Mouse (Mus musculus) myocyte (in vitro differentiated cells): ENCODE results near the gene Ephb6. TPM values are rescaled to one million over a fixed set of nuclear protein-coding genes. Genes with fewer than 3 reads are reported as not detected.

Source experiments
- H3K27me3 ChIP-seq: one replicate; pipeline ENCODE4 v1.6.1; 2011; ENCODE audit not compliant: control insufficient read depth, insufficient read depth, insufficient read length
- H3K36me3 ChIP-seq: one replicate; pipeline ENCODE4 v1.6.1; 2011; ENCODE audit not compliant: control insufficient read depth, insufficient read depth
- H3K4me2 ChIP-seq: one replicate; pipeline ENCODE4 v1.6.1; 2011; ENCODE audit warnings: low read depth, control low read depth
- H3K4me3 ChIP-seq: one replicate; pipeline ENCODE4 v1.5.1; 2011; ENCODE audit warnings: mild to moderate bottlenecking, control low read depth, moderate library complexity
- H3K79me2 ChIP-seq: one replicate; pipeline ENCODE4 v1.6.1; 2011; ENCODE audit not compliant: control insufficient read depth, insufficient read depth
- H3ac ChIP-seq: one replicate; pipeline ENCODE4 v1.6.1; 2011; ENCODE audit not compliant: control insufficient read depth, insufficient read length
- CEBPB ChIP-seq: IDR thresholded peaks from 2 replicates; pipeline ENCODE4 v1.6.1; 2011; ENCODE audit warnings: mild to moderate bottlenecking, moderate library complexity; ENCODE audit not compliant: poor library complexity, insufficient read depth, severe bottlenecking
- E2F4 ChIP-seq: IDR thresholded peaks from one replicate; pipeline ENCODE4 v1.6.1; 2011; ENCODE audit warnings: mild to moderate bottlenecking, control low read depth, moderate library complexity; ENCODE audit not compliant: insufficient read depth
- MAX ChIP-seq: IDR thresholded peaks from one replicate; pipeline ENCODE4 v1.6.1; 2011; ENCODE audit warnings: low read depth, mild to moderate bottlenecking, control low read depth
- MYOD1 ChIP-seq, 3 experiments: IDR thresholded peaks; one replicate each; pipeline ENCODE4 v1.6.1; 2011; ENCODE audit warnings: control low read depth in 2 of 3, low read depth in 2 of 3, mild to moderate bottlenecking in 2 of 3, moderate library complexity in 1 of 3; ENCODE audit not compliant: insufficient read length in 2 of 3, control insufficient read depth in 1 of 3
- MYOG ChIP-seq, 3 experiments: IDR thresholded peaks; one replicate each; pipeline ENCODE4 v1.6.1; 2011; ENCODE audit warnings: control low read depth in 2 of 3, low read depth in 2 of 3, mild to moderate bottlenecking in 2 of 3; ENCODE audit not compliant: insufficient read length in 2 of 3, control insufficient read depth in 1 of 3, insufficient read depth in 1 of 3
- POLR2A ChIP-seq: IDR thresholded peaks from one replicate; pipeline ENCODE4 v1.6.1; 2011; ENCODE audit warnings: low read depth, mild to moderate bottlenecking, control low read depth, moderate library complexity; ENCODE audit not compliant: insufficient read length
- POLR2AphosphoS2 ChIP-seq: IDR thresholded peaks from one replicate; pipeline ENCODE4 v1.6.1; 2011; ENCODE audit warnings: low read depth, control low read depth; ENCODE audit not compliant: insufficient read length
- REST ChIP-seq: IDR thresholded peaks from one replicate; pipeline ENCODE4 v1.6.1; 2011; ENCODE audit warnings: mild to moderate bottlenecking, control low read depth, moderate library complexity; ENCODE audit not compliant: insufficient read depth, insufficient read length
- SRF ChIP-seq: IDR thresholded peaks from one replicate; pipeline ENCODE4 v1.6.1; 2011; ENCODE audit warnings: low read depth; ENCODE audit not compliant: control insufficient read depth, insufficient read length
- TCF12 ChIP-seq: IDR thresholded peaks from one replicate; pipeline ENCODE4 v1.6.1; 2011; ENCODE audit warnings: mild to moderate bottlenecking, control low read depth; ENCODE audit not compliant: poor library complexity, insufficient read depth, severe bottlenecking
- TCF3 ChIP-seq: IDR thresholded peaks from one replicate; pipeline ENCODE4 v1.6.1; 2011; ENCODE audit warnings: low read depth, control low read depth; ENCODE audit not compliant: insufficient read length
- USF1 ChIP-seq: IDR thresholded peaks from one replicate; pipeline ENCODE4 v1.6.1; 2011; ENCODE audit warnings: low read depth, mild to moderate bottlenecking, control low read depth, moderate library complexity
- polyA plus RNA-seq: library from polyadenylated mRNA; unstranded; fragments of >200 nt; fragmentation: generic; extraction: Trizol; gene quantifications from one replicate; pipeline ENCODE4 v1.2.1, GENCODE M21; 2012; ENCODE audit warnings: missing spikeins

Ephb6 gene
- 49.6 TPM for polyA plus RNA-seq

DNA sequence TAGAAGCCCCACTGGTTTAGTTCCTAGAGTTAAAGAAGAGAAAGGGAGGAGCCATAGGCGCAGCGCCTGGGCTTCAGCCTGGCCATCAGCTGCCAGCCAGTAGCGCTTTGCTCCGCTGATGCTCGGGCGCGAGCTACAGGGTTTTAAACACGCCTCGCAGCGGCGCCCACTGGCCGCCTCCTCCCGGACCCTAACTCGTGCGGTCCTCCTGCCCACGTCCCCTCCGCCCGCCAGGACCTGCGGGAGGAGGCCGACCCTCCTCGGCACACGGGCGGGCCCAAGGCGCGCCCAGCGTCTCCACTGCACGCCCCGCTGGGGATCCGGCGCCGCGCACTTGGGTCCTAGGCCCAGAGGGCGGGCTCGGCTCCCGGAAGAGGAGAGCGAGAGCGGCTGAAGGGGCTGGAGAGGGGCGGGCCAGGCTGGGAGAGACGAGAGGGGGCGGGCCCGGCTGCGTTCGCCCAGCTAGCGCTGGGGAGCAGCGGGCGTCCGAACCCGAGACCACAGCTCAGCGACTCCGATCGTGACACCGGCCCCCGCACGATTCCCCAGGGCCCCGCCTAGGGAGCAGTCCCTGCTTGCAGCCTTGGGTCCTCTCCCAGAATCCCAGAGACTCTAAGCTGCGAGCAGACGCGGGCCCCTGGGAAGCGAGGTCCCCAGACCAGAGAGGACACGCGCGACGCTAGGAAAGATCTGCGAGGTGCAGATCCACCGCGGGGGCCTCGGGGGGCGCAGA lies at the start of gene Ephb6:
Gene Ephb6 (plus strand): TSS at position 422 of the 733 bp plus-strand sequence.
- Histone ChIP-seq H3K4me2 (peak within 1 kb of the TSS; percentile 86), H3K36me3 (no peaks in the 10 kb centered on the region), H3ac (peak within 1 kb of the TSS; percentile 93), H3K79me2 (no peaks in the 10 kb centered on the region), H3K4me3 (peak within 1 kb of the TSS; percentile 47), H3K27me3 (no peaks in the 10 kb centered on the region)
- TF ChIP-seq TCF12 (no peak), POLR2AphosphoS2 (peak; percentile 46), POLR2A (peak; percentile 83)

DNA sequence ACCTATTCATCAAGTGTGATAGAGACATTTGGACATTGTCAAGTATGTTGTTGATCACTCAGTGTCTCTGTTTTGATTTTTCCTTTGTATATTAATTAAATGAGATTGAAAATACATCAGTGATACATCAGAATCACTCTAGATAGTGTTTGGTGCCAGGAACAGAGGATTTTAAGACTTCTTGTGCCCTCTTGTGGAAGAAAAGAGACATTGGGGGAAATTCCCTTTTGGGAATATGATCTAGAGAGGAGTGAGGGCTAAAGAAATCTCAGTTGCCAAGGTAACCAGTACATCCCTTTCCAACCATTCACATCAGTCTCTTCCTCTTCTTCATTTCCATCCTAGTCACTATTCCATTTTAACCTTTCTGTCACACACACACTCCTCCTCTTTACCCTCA lies 48.9 kb upstream of the Ephb6 start:
- H3K4me2 ChIP-seq = no peak overlapping the region
- no peaks in the 10 kb centered on the region for H3K79me2 ChIP-seq
- H3K27me3 ChIP-seq = no peaks in the 10 kb centered on the region
- H3K36me3 ChIP-seq = no peaks in the 10 kb centered on the region
- no peak for TF ChIP-seq TCF12
- no peak for TF ChIP-seq MYOD1 (IDR thresholded peaks at IDR 0.05; ENCODE audit: control insufficient read depth in 1 of 3, insufficient read length in 2 of 3, low read depth in 2 of 3)
- TF ChIP-seq POLR2AphosphoS2 = no peak
- TF ChIP-seq E2F4 = no peak
- TF ChIP-seq USF1 = no peak
- no peak for TF ChIP-seq REST
- TF ChIP-seq TCF3 = no peak
- no peak for TF ChIP-seq MAX
- no peak for TF ChIP-seq MYOG (IDR thresholded peaks at IDR 0.05; ENCODE audit: control insufficient read depth in 1 of 3, insufficient read depth in 1 of 3, insufficient read length in 2 of 3, low read depth in 2 of 3)
- no peak for TF ChIP-seq POLR2A
- TF ChIP-seq SRF = no peak
- no peak for TF ChIP-seq CEBPB
- H3K4me3 ChIP-seq = no peak overlapping the region
- no peak overlapping the region for H3ac ChIP-seq

DNA sequence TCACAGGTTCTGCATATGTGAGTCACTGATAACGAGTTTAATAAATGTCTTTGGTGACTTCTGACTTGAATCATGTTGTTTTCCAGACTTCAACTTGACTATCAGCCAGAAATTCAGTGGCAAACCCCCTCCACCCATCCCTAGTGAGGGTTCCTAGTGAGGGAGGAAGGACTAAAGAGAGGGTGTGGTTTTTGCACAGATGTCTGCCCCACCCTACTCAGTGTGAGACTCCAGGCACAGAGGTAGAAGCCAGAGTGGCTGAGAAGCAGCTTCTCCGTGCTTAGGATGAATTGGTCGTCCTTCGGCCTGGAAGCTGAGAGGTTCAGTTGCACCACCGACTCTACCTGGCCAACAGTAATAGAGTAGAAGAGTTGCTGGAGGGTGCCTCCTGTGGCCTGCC lies 47.8 kb upstream of the Ephb6 start:
- Histone ChIP-seq H3K27me3 (no peaks in the 10 kb centered on the region), H3K36me3 (no peaks in the 10 kb centered on the region), H3K4me2 (peak overlapping the region; percentile 20), H3ac (no peak overlapping the region), H3K79me2 (no peaks in the 10 kb centered on the region), H3K4me3 (no peak overlapping the region)
- TF ChIP-seq POLR2AphosphoS2 (no peak), USF1 (no peak), E2F4 (no peak), TCF12 (no peak), POLR2A (no peak), MYOG (IDR thresholded peaks at IDR 0.05; ENCODE audit: control insufficient read depth in 1 of 3, insufficient read depth in 1 of 3, insufficient read length in 2 of 3, low read depth in 2 of 3) (no peak), TCF3 (no peak)

DNA sequence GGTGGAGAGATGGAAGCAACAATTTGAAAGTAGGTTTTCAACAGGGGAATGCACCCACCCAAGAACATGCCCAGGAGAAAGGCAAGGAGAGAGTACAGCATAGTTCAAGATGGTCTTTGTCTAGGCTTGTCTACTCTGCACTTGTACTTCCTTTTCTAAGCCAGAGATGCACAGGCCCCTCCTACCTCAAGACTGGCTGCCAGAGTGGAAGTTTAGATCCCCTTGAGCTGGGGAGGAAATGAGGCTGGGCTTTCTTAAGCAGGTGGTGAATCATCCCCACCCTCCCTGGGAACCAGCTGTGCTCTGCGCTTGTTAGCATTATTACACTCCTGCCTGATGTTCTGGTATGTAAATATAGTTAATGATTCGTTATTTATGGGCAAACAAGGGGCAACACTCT lies 47.0 kb upstream of the Ephb6 start:
- peak overlapping the region; percentile 20 for H3K4me2 ChIP-seq
- no peak overlapping the region for H3ac ChIP-seq

DNA sequence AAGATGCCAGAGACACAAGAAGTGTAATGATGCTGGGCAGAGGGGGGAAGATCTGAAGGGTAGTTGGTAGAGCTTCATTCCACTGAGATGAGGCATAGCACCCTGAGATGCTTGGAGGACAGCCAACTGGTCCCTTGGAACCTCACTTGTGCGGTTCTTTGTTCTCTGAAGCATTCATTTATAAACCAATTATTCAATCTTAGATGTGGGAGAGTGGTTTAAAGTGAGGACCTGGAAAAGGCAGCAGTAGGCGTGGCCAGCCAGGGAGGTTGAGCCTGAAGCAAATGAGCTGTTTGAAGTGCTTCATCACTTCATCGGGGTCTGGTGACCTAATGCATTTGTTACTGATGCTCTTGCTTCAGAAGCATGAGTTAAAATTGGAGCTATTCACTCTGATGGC lies 46.0 kb upstream of the Ephb6 start:
- TF ChIP-seq POLR2AphosphoS2 = no peak
- no peak for TF ChIP-seq TCF3
- no peak overlapping the region for H3K4me3 ChIP-seq
- no peaks in the 10 kb centered on the region for H3K27me3 ChIP-seq
- no peaks in the 10 kb centered on the region for H3K79me2 ChIP-seq
- H3K4me2 ChIP-seq = no peak overlapping the region
- no peaks in the 10 kb centered on the region for H3K36me3 ChIP-seq
- H3ac ChIP-seq = no peak overlapping the region

More for the DNA sequence above, 47.0 kb upstream of the Ephb6 start:
- TF ChIP-seq MAX = no peak
- no peak for TF ChIP-seq REST
- TF ChIP-seq MYOD1 (IDR thresholded peaks at IDR 0.05; ENCODE audit: control insufficient read depth in 1 of 3, insufficient read length in 2 of 3, low read depth in 2 of 3) = peak in 2 of 3 experiments; percentile 2 to 39
- no peak for TF ChIP-seq USF1
- TF ChIP-seq POLR2A = no peak
- no peak for TF ChIP-seq TCF12
- no peak for TF ChIP-seq CEBPB
- TF ChIP-seq MYOG (IDR thresholded peaks at IDR 0.05; ENCODE audit: control insufficient read depth in 1 of 3, insufficient read depth in 1 of 3, insufficient read length in 2 of 3, low read depth in 2 of 3) = no peak
- TF ChIP-seq TCF3 = no peak
- Histone ChIP-seq H3K4me3 (no peak overlapping the region), H3K79me2 (no peaks in the 10 kb centered on the region), H3K36me3 (no peaks in the 10 kb centered on the region), H3K27me3 (no peaks in the 10 kb centered on the region)
